Mouse (Mus musculus) ES-E14 (cell line): ENCODE measurements around the gene Sun2.

ENCODE experiments used
- HCFC1 ChIP-seq: IDR thresholded peaks from 2 replicates; pipeline ENCODE4 v1.6.1; 2012; ENCODE audit warnings: low read length, inconsistent platforms, borderline replicate concordance; ENCODE audit not compliant: insufficient read depth
- MAFK ChIP-seq: IDR thresholded peaks from 2 replicates; pipeline ENCODE4 v1.6.1; 2014; ENCODE audit warnings: mild to moderate bottlenecking, low read depth, low read length, inconsistent platforms; ENCODE audit not compliant: insufficient read depth
- ZC3H11A ChIP-seq: IDR thresholded peaks from 2 replicates; pipeline ENCODE4 v1.6.1; 2012; ENCODE audit warnings: low read depth, mild to moderate bottlenecking, inconsistent platforms, low read length, borderline replicate concordance
- ZNF384 ChIP-seq: IDR thresholded peaks from 2 replicates; pipeline ENCODE4 v1.6.1; 2012; ENCODE audit warnings: low read depth, low read length, inconsistent platforms

- no peak for TF ChIP-seq ZNF384
- TF ChIP-seq ZC3H11A, result no peak
- no peak for TF ChIP-seq HCFC1
- TF ChIP-seq MAFK, result no peak
Observed at GRCm38 (mm10) chr15:79747998-79748397, 5.7 kb upstream of the Sun2 start.
